Mouse (Mus musculus): ENCODE measurements at regions not wholly inside any gene's neighbourhood (a gene's known extent, or its start where the extent isn't known, plus 50 kb on each side); places are given as distances from the start of the nearest gene placed in this dataset.

DNA sequence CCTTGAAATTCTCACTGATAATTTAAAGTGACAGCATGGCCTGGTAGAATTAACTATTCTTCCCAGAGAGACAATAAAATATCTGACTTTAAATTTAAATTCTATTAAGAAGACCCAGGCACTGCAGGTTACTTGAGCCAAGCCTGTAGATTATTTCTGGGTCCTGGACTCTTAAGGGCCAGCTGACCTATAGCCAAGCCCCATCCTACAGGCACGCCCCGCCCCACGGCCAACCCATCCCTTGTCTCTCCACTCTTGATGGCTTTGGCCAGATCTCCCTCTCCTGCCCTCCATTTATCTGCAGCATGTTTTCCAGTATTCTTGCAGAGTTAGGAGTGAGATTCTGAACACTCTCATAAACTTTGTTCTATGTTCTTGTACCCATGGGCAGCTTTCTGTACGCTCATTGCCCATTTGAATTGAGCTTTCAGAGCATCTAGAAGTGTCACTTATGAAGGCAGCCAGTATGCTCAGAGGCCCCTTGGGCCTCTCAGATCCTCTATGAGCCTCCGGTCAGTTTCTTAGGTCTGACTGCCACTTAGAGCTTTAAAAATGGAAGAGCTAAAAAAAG, 96.2 kb upstream of the Pabpc6 start:
- WGBS, result 83% methylated on average over 5 of the region's 5 CpGs
- H3K4me1 ChIP-seq (ENCODE audit: control insufficient read depth, insufficient read depth, low read length), result peaks cover 8% of the 10 kb centered on the region
- TF ChIP-seq POLR2A (IDR thresholded peaks at IDR 0.05; ENCODE audit: borderline replicate concordance, extremely low read depth, low read depth, low read length) (no peak), CTCF (IDR thresholded peaks at IDR 0.05; ENCODE audit: insufficient read depth, low read length) (no peak)
- no peak for DNase-seq
- no peak overlapping the region for H3K4me3 ChIP-seq (replicated peaks; ENCODE audit: extremely low read depth, low read depth, low read length)

DNA sequence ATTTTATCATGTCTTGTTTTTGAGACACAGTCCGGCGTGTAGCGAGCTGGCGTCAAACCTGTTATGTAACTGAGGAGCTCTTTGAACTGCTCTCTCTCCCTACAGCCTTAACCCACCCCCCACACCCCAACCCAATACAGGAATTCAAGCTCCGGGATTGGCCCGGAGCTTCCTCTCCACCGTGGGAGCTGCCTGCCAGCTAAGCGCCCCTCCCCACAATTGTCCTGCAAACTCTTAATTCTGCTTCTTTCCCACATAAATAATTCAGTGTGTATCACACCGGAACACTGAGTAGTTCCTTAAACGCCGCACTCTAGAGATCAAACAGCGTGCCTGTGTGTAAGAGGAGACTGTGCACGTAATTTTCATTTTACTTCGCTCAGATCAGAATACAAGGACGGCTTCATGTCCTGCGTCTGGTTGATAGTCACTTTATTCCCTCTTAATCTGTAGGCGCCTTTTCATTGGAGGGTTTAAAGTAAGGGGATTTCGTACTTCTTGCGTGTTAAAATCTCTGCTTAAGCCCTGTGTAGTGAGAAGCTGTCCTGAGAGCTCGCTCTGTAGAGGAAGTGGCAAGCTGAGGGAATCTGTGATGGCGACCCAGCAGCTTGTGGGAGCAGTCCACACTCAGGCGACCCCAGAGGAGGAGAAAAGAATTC, 95.3 kb upstream of the Pabpc6 start:
- WGBS, result 1% methylated on average over 22 of the region's 22 CpGs
- peak overlapping the region; percentile 70 for H3K4me3 ChIP-seq (replicated peaks; ENCODE audit: extremely low read depth, low read depth, low read length)
- peak; percentile 45 for DNase-seq
- H3K4me1 ChIP-seq (ENCODE audit: control insufficient read depth, insufficient read depth, low read length), result peaks cover 8% of the 10 kb centered on the region
- TF ChIP-seq CTCF (IDR thresholded peaks at IDR 0.05; ENCODE audit: insufficient read depth, low read length), result no peak
- no peak for TF ChIP-seq POLR2A (IDR thresholded peaks at IDR 0.05; ENCODE audit: borderline replicate concordance, extremely low read depth, low read depth, low read length)

DNA sequence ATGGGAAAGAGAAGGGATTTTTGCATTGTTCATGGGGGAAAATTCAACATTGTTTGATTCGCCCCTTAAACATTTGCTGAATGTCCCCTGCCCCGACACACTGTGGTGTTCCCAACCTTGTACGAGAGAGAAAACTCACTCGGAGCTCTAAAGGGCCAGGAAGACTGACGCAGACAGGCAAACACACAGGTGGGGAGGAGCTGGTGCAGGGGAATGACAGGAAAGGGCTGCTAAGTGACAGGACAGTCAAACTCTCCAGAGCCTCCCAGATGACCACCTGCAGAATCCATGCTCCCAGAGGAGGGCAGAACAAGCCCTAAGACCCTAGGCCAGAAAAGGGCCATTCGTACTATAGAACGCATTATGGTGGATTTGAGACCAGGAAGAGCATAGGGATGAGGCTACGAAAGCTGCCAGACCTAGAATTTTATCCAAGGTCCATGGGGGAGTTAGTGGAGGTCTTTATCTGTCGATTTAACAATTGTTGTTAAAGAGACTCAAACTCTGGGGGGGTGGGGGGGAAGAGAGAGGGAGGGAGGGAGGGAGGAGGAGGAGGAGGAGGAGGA, 94.6 kb upstream of the Pabpc6 start:
- Histone ChIP-seq H3K4me1 (ENCODE audit: control insufficient read depth, insufficient read depth, low read length) (peaks cover 10% of the 10 kb centered on the region), H3K4me3 (replicated peaks; ENCODE audit: extremely low read depth, low read depth, low read length) (peak overlapping the region; percentile 6)
- TF ChIP-seq CTCF (IDR thresholded peaks at IDR 0.05; ENCODE audit: insufficient read depth, low read length), result no peak
- TF ChIP-seq POLR2A (IDR thresholded peaks at IDR 0.05; ENCODE audit: borderline replicate concordance, extremely low read depth, low read depth, low read length), result no peak
- 29% methylated on average over 9 of the region's 9 CpGs for WGBS
- peak; percentile 13 for DNase-seq

DNA sequence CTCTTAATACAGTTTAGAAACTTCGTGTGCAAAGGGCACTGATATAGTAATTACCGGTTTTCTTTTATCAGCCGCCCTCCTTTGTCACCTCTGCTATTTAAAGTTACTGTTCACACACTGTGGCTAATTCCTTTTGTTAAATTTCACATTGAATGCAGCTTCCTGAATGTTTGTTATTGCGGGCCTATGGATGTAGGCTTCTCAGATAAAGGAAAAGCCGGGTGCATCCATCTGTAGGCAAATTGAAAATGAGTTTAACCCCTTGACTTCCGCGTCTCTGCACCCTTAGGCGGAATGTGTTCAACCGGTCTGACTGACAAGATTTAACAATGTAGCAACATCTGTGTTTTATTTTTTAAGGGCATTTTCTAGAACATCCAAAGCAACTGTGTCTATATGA, 93.6 kb upstream of the Pabpc6 start:
- TF ChIP-seq POLR2A (IDR thresholded peaks at IDR 0.05; ENCODE audit: borderline replicate concordance, extremely low read depth, low read depth, low read length) (no peak), CTCF (IDR thresholded peaks at IDR 0.05; ENCODE audit: insufficient read depth, low read length) (no peak)
- no peak for DNase-seq
- H3K4me3 ChIP-seq (replicated peaks; ENCODE audit: extremely low read depth, low read depth, low read length), result no peak overlapping the region
- H3K4me1 ChIP-seq (ENCODE audit: control insufficient read depth, insufficient read depth, low read length), result 0 out of 2 replicates have a peak, but pooled peaks cover 6% of the 10 kb centered on the region
- WGBS, result 62% methylated on average over 9 of the region's 9 CpGs

DNA sequence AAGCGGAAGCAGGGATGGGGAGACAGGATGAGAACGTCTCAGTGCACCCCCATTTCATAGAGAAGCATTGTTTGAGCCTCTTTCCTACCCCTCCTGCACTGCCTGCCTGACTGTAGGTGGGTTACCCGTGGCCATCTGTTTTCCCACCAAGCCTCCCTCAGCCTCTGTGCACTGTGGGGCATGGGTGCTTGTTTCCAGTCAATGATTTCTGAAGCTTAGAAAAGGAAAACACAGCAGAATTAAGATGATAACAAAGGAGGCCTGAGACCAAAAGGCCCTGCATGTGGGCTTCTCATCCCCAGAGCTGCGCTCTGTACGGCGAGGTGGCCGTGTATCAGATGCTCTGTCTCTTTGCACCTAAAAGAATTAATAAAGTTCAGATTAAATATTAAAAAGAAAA, 92.9 kb upstream of the Pabpc6 start:
- 88% methylated on average over 7 of the region's 7 CpGs for WGBS

DNA sequence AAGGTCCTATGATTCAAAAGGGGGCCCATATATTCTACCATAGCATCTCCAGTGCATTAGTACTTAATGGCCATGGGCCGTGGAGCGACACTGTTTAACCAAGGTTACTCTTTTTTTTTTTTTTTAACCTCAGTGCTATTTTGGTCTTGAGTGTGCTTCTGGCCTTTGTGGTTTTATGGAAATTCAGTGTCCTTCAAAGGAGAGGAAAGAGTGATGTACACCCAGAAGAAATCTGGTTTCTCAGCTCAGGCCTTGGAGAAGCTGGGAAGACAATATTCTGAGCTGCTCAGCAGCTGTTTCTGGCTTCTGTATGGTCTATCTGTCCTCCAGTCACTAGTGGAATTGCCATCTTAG, 91.2 kb upstream of the Pabpc6 start:
- Histone ChIP-seq H3K4me3 (replicated peaks; ENCODE audit: extremely low read depth, low read depth, low read length) (no peak overlapping the region), H3K4me1 (ENCODE audit: control insufficient read depth, insufficient read depth, low read length) (0 out of 2 replicates have a peak, but pooled peaks cover 6% of the 10 kb centered on the region)
- 61% methylated on average over 2 of the region's 2 CpGs for WGBS
- DNase-seq, result no peak
- TF ChIP-seq CTCF (IDR thresholded peaks at IDR 0.05; ENCODE audit: insufficient read depth, low read length), result no peak
- no peak for TF ChIP-seq POLR2A (IDR thresholded peaks at IDR 0.05; ENCODE audit: borderline replicate concordance, extremely low read depth, low read depth, low read length)

More for the DNA sequence above, 92.9 kb upstream of the Pabpc6 start:
- Histone ChIP-seq H3K4me3 (replicated peaks; ENCODE audit: extremely low read depth, low read depth, low read length) (no peak overlapping the region), H3K4me1 (ENCODE audit: control insufficient read depth, insufficient read depth, low read length) (0 out of 2 replicates have a peak, but pooled peaks cover 6% of the 10 kb centered on the region)
- no peak for DNase-seq
- TF ChIP-seq POLR2A (IDR thresholded peaks at IDR 0.05; ENCODE audit: borderline replicate concordance, extremely low read depth, low read depth, low read length) (no peak), CTCF (IDR thresholded peaks at IDR 0.05; ENCODE audit: insufficient read depth, low read length) (no peak)

DNA sequence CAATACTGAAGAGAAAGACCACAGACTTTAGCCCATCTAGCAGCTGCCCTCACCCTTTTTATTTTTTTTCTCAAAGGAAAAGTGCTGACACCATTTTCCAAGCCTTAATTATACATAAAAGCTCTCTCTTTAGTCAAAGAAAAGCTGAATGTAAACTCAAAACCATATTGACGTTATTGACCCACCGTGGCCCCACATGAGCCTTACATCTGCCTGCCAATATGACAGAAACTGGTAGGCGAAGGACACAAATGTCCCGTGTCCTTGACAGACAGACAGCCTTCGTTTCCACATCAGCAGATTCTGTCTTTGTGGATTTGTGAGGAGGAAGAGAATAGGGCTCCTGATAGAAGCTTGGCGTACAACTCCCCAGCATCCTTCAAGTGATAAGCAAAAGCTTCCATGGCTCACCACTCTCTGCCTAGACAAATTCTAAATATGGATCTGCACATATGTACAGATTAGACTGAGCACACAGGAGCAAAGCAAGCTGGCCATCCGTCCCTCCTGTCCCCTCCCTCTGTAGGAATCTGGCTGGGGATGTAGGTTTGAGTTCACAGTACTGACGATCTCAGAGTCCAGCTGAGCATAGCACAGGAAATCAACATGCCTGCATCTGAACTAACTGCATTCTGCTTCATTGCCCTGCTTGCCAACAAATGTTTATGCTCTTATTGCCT, 90.6 kb upstream of the Pabpc6 start:
- Histone ChIP-seq H3K4me1 (ENCODE audit: control insufficient read depth, insufficient read depth, low read length) (0 out of 2 replicates have a peak, but pooled peaks cover 6% of the 10 kb centered on the region), H3K4me3 (replicated peaks; ENCODE audit: extremely low read depth, low read depth, low read length) (no peak overlapping the region)
- 63% methylated on average over 8 of the region's 8 CpGs for WGBS
- no peak for DNase-seq
- no peak for TF ChIP-seq POLR2A (IDR thresholded peaks at IDR 0.05; ENCODE audit: borderline replicate concordance, extremely low read depth, low read depth, low read length)
- TF ChIP-seq CTCF (IDR thresholded peaks at IDR 0.05; ENCODE audit: insufficient read depth, low read length), result no peak

DNA sequence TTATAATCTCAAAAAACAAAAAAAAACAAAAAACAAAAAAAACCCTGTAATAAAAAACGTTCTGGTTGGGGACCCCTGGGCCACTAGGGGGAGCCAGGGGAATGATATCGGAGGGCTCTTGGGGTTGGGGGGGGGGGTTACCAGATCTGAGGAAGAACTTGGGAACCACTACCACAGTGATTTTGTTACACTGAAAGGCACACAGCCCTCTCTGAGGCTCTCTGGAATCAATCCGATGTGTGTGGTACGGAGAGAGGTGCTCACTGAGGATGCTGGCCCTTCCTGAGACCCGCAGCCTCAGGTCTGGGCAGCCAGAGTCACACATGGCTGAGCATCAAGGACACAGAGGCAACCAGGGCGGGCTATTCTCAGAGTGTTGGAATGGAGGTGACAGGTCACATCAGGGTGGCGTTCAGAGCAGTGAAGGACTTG, 89.9 kb upstream of the Pabpc6 start:
- no peak overlapping the region for H3K4me3 ChIP-seq (replicated peaks; ENCODE audit: extremely low read depth, low read depth, low read length)
- H3K4me1 ChIP-seq (ENCODE audit: control insufficient read depth, insufficient read depth, low read length), result 0 out of 2 replicates have a peak, but pooled peaks cover 6% of the 10 kb centered on the region
- 49% methylated on average over 7 of the region's 7 CpGs for WGBS
- DNase-seq, result no peak
- TF ChIP-seq CTCF (IDR thresholded peaks at IDR 0.05; ENCODE audit: insufficient read depth, low read length), result no peak
- no peak for TF ChIP-seq POLR2A (IDR thresholded peaks at IDR 0.05; ENCODE audit: borderline replicate concordance, extremely low read depth, low read depth, low read length)

DNA sequence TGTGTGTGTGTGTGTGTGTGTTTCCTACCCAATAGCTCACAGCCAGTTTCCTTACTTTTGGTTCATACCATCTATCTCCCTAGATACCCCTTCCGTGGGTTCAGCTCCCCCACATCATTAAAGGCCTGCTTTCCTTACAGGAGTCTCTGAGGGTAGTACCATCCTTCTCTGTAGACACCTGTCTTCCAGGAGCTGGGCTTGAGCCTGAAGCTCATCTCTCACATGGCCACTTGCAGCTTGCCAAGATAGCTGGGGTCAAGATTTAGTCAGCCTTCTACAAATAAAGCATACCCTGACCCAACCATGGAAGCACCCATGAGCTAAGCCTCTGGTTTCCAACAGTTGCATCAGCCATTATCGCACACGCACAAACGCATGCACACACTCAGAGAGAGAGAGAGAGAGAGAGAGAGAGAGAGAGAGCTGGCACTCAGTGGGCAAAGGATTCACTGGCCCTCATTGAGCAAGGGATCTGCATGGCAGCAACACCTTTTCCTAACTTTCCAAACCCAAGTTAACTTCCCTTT, 88.3 kb upstream of the Pabpc6 start:
- Histone ChIP-seq H3K4me3 (replicated peaks; ENCODE audit: extremely low read depth, low read depth, low read length) (no peak overlapping the region), H3K4me1 (ENCODE audit: control insufficient read depth, insufficient read depth, low read length) (0 out of 2 replicates have a peak, but pooled peaks cover 2% of the 10 kb centered on the region)
- TF ChIP-seq POLR2A (IDR thresholded peaks at IDR 0.05; ENCODE audit: borderline replicate concordance, extremely low read depth, low read depth, low read length) (no peak), CTCF (IDR thresholded peaks at IDR 0.05; ENCODE audit: insufficient read depth, low read length) (no peak)
- DNase-seq, result no peak
- WGBS, result 96% methylated on average over 4 of the region's 4 CpGs

Measured in lung, adult 2 months (tissue).